Mouse (Mus musculus) natural killer cell, adult 2 months (primary cell): ENCODE results near the gene Ugt1a6a.
"Not testable (repeated sequence)": the region's sequence is repeated elsewhere in the genome, so short reads cannot be mapped to it uniquely, and the experiment has no call there.

Experiments used
- DNase-seq, 2 experiments: peaks; one replicate each; pipeline ENCODE4 v3.0.0; 2022; ENCODE audit warnings: low spot score in 2 of 2

Gene Ugt1a6a

GRCm38 (mm10) chr1:88212341-88213045 lies 77.9 kb downstream of the Ugt1a6a start:
- DNase-seq: no peak

DNA sequence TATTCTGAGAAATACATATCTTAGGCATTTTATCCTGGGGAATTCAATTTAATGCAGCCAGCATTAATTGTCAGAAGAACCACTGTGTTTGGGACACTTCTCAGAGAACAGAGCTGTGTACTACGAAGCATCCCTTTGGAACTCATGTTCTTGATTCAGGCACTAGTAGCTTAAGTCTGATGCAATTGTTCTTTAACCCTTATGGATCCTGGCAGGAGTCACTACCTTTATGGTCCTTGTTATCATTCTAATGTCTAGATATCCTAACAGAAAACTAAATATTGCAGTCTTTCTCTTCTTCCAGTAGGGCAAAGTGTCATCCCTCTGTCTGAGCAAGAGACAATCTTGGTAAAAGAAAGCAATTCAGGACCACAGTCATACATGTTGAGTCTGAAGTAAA lies 78.5 kb downstream of the Ugt1a6a start:
- no peak for DNase-seq

- DNase-seq: no peak
Observed at GRCm38 (mm10) chr1:88213766-88214461, 79.3 kb downstream of the Ugt1a6a start.

DNA sequence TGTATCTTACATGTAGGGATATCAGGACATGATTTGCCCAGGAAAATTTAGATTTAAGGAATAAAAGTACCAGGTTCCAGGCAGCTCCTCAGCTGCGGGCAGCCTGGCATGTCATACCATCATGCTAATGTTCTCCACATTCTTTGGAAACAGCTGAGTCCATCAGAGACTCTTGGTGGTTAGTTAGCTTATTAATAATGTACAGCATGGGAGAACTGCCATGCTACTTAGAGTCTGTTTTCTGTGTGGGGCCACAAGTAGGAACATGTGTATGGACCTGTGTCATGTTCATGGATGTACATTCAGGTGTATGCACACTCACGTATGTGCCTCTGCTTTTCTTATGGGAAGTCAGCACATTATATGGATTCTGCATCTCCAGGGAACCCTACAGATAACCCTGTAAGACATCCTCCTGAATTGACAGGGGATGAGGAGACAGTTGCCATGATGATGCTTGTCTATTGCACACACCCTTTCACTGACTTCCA lies 79.9 kb downstream of the Ugt1a6a start:
- DNase-seq: no peak

GRCm38 (mm10) chr1:88215466-88216380 lies 81.1 kb downstream of the Ugt1a6a start:
- no peak for DNase-seq

DNA sequence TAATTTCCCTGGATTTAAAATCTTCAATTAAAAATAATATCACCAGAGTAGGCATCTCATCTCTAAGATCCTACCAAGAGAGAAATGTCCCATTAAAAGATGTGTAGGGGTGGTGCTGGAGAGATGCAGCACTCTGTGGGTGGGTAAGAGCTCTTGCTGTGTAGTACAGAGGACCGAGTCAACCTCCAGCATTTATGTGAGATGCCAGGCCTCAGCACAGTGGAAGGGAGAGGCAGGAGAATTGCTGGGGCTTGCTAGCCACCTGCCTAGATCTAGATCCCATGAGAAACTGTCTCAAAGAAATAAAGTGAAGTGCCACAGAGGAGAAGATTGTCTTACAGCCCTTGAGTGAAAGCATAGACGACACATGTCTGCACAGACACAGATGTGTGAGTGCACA lies 81.9 kb downstream of the Ugt1a6a start:
- DNase-seq: no peak

- DNase-seq: no peak
Observed at GRCm38 (mm10) chr1:88217144-88217543, 82.5 kb downstream of the Ugt1a6a start.

- no peak for DNase-seq
Observed at GRCm38 (mm10) chr1:88217576-88217975, 83.0 kb downstream of the Ugt1a6a start.

DNA sequence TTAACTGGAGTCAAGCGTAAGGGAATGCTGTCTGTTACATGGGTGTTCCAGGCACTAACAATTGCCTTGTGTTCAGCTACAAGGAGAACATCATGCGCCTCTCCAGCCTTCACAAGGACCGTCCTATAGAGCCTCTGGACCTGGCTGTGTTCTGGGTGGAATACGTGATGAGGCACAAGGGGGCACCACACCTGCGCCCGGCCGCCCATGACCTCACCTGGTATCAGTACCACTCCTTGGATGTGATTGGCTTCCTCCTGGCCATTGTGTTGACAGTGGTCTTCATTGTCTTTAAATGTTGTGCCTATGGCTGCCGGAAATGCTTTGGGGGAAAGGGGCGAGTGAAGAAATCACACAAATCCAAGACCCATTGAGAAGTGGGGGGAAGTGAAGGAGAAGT lies 83.4 kb downstream of the Ugt1a6a start:
- no peak for DNase-seq

GRCm38 (mm10) chr1:88218591-88218990 lies 84.0 kb downstream of the Ugt1a6a start:
- DNase-seq: no peak

- no peak for DNase-seq
Observed at GRCm38 (mm10) chr1:88219054-88219453, 84.4 kb downstream of the Ugt1a6a start.

DNA sequence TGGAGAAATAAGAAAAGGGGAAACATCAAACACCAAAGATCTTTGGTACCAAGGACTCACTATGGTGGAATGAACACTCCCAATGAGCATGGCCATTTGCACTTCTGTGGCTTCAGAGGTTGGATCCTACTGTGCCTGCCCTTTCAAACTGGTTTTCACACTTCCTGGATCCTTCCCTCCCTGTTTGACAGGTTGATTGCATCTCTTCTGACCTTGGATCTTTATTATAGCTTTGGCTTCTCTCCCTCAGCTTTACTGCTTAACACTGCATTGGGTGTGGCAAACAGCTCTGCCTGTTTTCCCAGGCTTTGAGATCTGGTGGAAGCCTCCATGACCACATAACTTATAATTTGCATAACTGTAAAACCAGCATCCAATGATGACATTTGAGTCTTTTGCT lies 85.7 kb downstream of the Ugt1a6a start:
- DNase-seq: no peak

DNA sequence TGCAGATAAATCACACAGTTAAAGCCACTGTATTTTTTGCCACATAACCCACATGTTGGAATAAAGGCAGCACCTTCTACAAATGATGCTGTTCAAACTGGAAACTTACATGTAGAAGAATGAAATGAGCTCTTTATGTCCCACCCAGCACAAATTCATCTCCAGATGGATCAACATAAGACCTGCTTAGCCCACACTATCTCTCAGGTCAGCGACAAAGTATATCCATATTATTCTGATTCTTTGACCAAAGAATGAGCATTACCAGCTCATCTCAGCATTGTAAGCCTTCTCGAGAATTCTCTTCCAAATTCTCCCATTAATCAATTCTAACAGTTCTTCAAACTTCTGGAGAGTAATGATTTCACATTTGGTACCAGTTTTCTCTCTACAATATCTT lies 87.6 kb downstream of the Ugt1a6a start:
- no peak for DNase-seq

DNA sequence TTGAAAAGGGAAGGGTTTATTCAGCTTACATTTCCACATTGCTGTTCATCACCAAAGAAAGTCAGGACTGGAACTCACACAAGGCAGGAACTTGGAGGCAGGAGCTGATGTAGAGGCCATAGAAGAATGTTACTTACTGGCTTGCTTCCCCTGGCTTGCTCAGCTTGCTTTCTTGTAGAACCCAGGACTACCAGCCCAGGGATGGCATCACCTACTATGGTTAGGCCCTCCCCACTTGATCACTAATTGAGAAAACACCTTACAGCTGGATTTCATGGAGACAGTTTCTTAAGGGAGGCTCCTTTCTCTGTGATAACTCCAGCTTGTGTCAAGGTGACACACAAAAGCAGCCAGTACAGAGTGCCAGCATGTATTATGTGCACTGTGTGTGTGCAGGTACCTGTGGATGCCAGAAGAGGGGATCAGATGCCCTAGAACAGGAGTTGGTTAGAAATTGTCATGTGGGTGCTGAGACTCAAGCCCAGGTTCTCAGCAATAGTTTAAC lies 88.5 kb downstream of the Ugt1a6a start:
- peak in 1 of 2 experiments; percentile 2 for DNase-seq

- DNase-seq: peak in 1 of 2 experiments; percentile 2
Observed at GRCm38 (mm10) chr1:88223591-88223990, 89.0 kb downstream of the Ugt1a6a start.

DNA sequence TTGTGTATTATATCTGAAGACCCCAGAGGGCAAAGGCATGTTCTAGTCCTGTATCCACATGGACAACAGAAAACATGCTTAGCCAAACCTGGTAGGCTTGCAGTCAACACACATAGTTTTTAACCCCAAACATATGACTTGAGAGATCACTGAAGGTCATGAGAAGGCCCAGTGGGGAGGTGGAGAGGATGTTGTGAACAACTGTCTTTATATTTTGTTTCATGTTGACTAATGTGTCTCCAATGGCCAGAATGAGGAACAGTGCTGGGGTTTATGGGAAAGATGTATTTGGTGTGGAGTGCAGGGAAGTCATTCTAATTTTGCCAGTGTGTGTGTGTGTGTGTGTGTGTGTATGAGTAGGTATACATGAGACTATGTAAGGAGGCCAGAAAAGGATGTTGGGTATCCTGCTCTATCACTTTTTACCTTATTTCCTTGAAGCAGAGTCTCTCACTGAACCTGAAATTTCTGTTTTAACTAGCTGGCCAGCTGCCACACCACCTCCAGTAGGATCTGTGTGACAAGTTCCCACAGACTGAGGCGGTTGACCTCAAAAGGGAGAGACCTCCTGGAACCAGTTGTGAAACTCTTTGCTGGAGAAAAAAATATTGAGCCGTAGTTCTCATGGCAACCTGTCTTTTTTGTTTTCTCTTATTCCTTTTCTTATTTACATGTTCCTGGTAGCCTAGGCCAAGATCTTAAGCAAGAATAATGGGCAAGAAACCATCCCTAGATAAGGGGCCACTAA lies 89.6 kb downstream of the Ugt1a6a start:
- DNase-seq: peak in 1 of 2 experiments; percentile 1

- DNase-seq: not testable (repeated sequence)
Observed at GRCm38 (mm10) chr1:88225301-88225700, 90.7 kb downstream of the Ugt1a6a start.

- peak in 1 of 2 experiments; percentile 1 for DNase-seq
Observed at GRCm38 (mm10) chr1:88225741-88226140, 91.1 kb downstream of the Ugt1a6a start.

GRCm38 (mm10) chr1:88226670-88227379 lies 92.2 kb downstream of the Ugt1a6a start, which contains the start of gene Mroh2a:
Mroh2a (plus strand) TSS chr1:88226986.
- no peak for DNase-seq

- DNase-seq: no peak
Observed at GRCm38 (mm10) chr1:88227482-88227881, 92.9 kb downstream of the Ugt1a6a start.
